Mouse (Mus musculus) olfactory bulb, adult 2 months (tissue): ENCODE measurements around the gene Plekhg5.

Experiments
- CTCF ChIP-seq: fragments of 200-500 bp; IDR thresholded peaks from 2 replicates; pipeline ENCODE4 v1.5.1; 2012; ENCODE audit warnings: low read depth, mild to moderate bottlenecking, low read length, moderate library complexity; ENCODE audit not compliant: insufficient read depth
- POLR2A ChIP-seq: fragments of 200-500 bp; IDR thresholded peaks from 2 replicates; pipeline ENCODE4 v1.6.1; 2012; ENCODE audit warnings: mild to moderate bottlenecking, low read depth, low read length, moderate library complexity; ENCODE audit not compliant: insufficient read depth

GRCm38 (mm10) chr4:152151966-152152544 is 79.8 kb downstream of the Plekhg5 start, which contains the start of gene Espn:
- TF ChIP-seq POLR2A (no peak), CTCF (no peak)
